Mouse (Mus musculus): ENCODE results near the gene Ankrd13a.

GRCm38 (mm10) chr5:114796299-114797012 is 22.0 kb downstream of the Ankrd13a start:
- TF ChIP-seq POLR2A (IDR thresholded peaks at IDR 0.05; ENCODE audit: borderline replicate concordance, extremely low read depth, low read depth, low read length) = no peak
- TF ChIP-seq CTCF (IDR thresholded peaks at IDR 0.05; ENCODE audit: insufficient read depth, low read length) = no peak
